Mouse (Mus musculus) regulatory T cell (primary cell): ENCODE data around the gene Tmem182.

Experiments
- in situ Hi-C: fragments of 300-600 bp; cut with MboI, MseI; formaldehyde crosslinking; loops from one replicate; pipeline ENCODE4 v1.15.1; 2025; ENCODE audit warnings: high pct_unique_total_duplicates

Tmem182 gene

DNA sequence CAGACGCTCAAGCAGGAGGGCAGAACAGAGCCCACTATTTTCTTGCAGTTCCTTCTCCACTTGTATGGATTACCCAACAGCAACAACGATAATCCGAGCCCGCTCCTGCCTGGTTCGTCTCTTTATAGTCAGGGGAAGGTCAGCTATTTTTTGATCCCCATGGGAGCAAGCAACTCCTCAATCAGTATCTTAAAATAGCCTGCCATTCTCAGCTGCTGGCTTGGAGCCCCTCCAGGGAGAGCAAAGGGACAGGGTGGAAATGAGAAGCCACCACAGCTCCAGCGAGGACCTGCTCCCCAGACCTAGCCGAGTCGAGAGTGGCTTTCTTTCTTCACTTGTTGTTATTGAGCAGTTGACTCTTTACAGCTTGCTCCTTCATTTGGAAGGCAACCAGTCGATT, at the start of gene Tmem182:
Gene Tmem182 (plus strand): TSS at position 251 of the 400 bp plus-strand sequence.
- in situ Hi-C loops: no loop called here

DNA sequence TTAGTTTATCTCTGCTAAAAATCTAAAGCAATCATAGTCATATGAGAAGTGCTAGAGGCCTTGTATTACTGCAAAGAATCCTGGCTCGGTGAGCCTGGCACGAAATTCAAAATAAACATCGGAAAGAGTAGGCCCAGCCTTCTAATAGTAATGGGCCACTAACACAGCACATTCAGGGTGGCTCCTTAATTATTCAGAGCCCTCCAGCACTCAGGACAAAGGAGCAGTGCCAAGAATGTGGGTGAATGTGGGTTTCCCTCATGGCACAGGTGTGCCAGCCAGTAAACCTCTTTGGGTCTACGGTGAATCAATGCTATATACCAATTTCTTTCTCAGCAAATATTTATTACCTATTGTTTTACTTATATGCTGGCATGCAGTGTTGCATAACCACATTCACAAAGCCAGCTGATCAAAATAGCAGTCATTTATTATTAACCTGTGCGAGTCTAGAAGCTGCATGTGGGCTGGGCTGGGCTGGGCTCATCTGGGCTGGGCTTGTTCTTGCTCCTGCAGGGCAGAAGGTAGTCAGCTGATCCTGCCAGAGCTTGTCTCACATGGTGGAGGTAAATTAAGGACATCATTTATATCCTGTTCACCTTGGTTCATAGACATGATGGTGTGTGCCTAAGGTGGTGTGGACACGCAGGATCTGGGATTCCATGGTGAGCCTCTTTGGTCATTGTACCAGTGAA, 45.5 kb upstream of the Tmem182 start:
- in situ Hi-C loops: loop anchor here (5.0 kb wide), 1 partner anchor 178 kb away; the partner anchor contains the start of gene Slc9a4

GRCm38 (mm10) chr1:40764042-40764441, 41.4 kb upstream of the Tmem182 start:
- in situ Hi-C loops: no loop called here

GRCm38 (mm10) chr1:40764701-40765275, 40.6 kb upstream of the Tmem182 start:
- in situ Hi-C loops: no loop called here

DNA sequence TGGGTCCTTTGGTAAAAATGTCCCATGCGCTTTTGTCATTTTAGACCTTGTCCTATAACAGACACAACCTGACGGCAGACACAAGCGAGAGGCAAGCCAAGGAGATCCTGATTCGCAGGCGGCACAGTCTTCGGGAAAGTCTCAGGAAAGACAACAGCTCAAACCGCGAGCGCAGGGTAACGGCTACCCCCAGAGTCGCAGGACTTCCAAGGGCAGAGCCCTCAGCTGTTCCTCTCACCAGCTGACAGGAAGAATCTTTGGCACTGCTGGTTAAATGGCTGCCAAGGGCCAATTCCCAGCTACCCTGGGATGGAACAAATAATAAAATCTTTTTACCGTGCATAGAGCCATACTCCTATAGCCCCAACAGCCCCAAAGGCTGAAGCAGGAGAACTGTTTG, 39.9 kb upstream of the Tmem182 start:
- in situ Hi-C loops: no loop called here

DNA sequence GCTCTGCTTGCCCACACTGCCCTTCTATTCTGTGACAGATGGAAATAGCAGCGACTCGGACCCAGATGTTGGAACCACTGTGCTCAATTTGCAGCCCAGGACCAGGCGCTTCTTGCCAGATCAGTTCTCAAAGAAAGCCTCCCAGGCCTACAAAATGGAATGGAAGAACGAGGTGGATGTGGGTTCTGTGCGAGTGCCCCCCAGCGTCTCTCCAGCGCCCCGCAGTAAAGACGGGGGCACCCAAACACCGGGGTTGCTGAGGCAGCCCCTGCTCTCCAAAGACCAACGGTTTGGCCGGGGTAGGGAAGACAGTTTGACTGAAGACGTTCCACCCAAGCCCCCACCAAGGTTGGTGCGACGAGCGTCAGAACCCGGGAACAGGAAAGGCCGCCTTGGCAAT, 37.8 kb upstream of the Tmem182 start:
- in situ Hi-C loops: no loop called here

DNA sequence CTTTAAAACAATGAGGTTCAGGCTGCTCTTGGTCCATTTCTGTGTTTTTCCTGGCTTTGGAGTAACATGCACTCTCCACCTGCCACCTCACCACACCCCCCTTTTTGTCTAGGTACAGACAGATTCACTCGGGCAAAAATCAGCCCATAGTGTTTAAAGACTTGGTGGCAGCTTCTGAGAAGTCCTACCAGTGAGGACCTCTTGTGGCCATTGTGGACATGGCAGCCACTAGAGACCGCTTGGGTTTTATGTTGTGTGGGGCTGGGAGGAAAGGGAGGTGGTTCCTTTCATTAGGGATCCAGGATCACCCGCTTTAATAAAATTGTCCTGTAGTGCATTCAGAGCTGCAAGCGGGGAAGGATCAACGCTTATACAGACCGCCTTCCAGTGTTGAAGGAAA, 36.8 kb upstream of the Tmem182 start:
- in situ Hi-C loops: no loop called here

- in situ Hi-C loops: no loop called here
Observed at GRCm38 (mm10) chr1:40769331-40769894, 36.0 kb upstream of the Tmem182 start.

- in situ Hi-C loops: no loop called here
Observed at GRCm38 (mm10) chr1:40771196-40771970, 34.0 kb upstream of the Tmem182 start.

DNA sequence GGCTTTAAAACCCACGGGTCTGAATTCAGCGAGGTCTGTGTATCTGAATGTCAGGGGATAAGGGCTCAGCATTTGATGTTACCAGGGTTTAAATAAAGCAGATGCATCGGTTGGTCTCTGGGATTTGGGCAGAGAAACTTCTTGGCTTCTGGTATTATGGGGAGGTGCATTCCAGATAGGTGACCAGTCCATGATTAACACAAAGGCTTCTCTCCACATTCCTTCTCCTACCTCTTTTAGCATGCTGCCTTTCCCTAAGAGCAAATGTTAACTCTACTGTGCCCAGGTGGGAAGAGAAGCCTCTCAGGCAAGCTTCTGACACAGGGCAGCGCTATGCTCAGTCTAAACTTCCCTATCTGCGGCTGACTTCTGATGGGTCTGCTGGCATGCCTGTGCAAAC, 32.2 kb upstream of the Tmem182 start:
- in situ Hi-C loops: no loop called here

- in situ Hi-C loops: no loop called here
Observed at GRCm38 (mm10) chr1:40774040-40774439, 31.4 kb upstream of the Tmem182 start.

DNA sequence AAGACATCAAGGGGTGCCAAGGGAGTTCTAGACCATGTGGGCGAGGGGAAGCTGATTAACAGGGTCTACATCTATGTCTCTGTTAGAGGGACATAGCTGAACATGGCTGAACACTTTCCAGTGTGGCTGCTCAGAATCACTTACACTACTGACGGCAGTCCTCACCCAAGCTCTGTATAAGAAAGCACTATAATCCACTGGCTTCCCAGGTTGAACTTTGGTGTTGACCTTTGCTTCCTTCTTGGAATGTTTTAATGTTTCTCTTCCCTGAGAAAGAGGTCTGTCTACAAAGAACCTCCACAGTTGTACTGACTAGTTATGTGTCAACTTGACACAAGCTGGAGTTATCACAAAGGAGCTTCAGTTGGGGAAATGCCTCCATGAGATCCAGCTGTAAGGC, 29.3 kb upstream of the Tmem182 start:
- in situ Hi-C loops: no loop called here

- in situ Hi-C loops: no loop called here
Observed at GRCm38 (mm10) chr1:40776763-40777162, 28.6 kb upstream of the Tmem182 start.

- in situ Hi-C loops: no loop called here
Observed at GRCm38 (mm10) chr1:40783450-40783849, 22.0 kb upstream of the Tmem182 start.

DNA sequence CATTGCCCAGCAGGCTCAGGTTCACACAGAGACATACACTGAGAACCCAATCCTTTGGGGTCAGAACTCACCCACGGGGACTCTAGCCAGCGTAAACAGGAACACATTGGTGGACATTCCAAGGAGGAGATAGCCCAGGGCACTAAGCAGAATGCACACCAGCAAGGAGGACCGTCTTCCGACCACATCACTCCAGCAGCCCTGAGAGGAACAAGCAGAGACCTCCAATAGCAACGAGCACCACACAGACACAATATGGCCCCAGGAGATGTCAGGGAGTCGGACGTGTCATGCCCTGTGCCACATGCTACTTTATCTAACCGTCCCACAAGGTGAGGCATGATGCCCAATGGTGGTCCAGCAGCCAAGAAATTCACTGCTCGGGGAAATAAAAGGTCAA, 21.1 kb upstream of the Tmem182 start:
- in situ Hi-C loops: no loop called here

- in situ Hi-C loops: no loop called here
Observed at GRCm38 (mm10) chr1:40785876-40786445, 19.4 kb upstream of the Tmem182 start.

- in situ Hi-C loops: no loop called here
Observed at GRCm38 (mm10) chr1:40788956-40789355, 16.4 kb upstream of the Tmem182 start.

- in situ Hi-C loops: no loop called here
Observed at GRCm38 (mm10) chr1:40789666-40790233, 15.7 kb upstream of the Tmem182 start.

GRCm38 (mm10) chr1:40790324-40791141, 14.9 kb upstream of the Tmem182 start, which contains the start of gene Mfsd9:
TSS of gene Mfsd9 (minus strand) at chr1:40790687.
- in situ Hi-C loops: no loop called here

DNA sequence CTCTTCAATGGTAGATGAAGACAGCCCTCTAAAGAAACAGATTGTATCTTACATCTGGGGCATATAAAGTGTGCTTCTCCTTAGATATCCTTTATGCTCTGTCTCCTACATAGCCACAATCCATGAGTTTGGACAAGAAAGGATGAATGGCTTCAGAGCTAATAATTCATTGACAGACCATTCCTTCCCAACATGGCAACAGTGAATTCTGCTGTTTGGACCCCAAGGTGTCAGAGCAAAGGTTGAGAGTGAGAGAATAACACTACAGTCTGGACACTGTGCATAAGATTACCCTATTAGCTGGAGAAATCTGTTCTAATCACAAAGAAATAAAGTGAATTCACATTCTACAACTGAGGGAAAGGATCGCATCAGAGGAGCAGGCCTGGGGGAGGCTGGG, 9.9 kb upstream of the Tmem182 start:
- in situ Hi-C loops: loop anchor here (5.0 kb wide), 1 partner anchor 47 kb away; no protein-coding TSS in a partner anchor

GRCm38 (mm10) chr1:40797348-40797747, 8.1 kb upstream of the Tmem182 start:
- in situ Hi-C loops: loop anchor here (5.0 kb wide), 1 partner anchor 45 kb away; no protein-coding TSS in a partner anchor
